In genomic region chr14:16250099-16250498, GRCm38 (mm10) we compare ENCODE assay signal across 8 mouse cellular contexts. TPM values are rescaled to one million over a fixed set of nuclear protein-coding genes. Genes with fewer than 3 reads are reported as not detected.
DNase-seq lines count a peak whose midpoint lies in the region; ATAC-seq and TF ChIP-seq lines count a peak whose summit lies in the region.

No protein-coding gene starts in this region.

- peak overlapping the region; percentile 96 for H3K4me3 ChIP-seq in left cerebral cortex, adult 2 months
- H3K4me3 ChIP-seq in embryonic facial prominence, embryonic 15.5 days (replicated peaks), result peak overlapping the region; percentile 81
- peak overlapping the region; percentile 65 for H3K4me3 ChIP-seq in intestine, postnatal 0 days (ENCODE audit: low read depth, low read length)
- peak overlapping the region; percentile 80 for H3K4me3 ChIP-seq in neural tube, embryonic 13.5 days

- no peak for DNase-seq in left cerebral cortex, adult 2 months (ENCODE audit: extremely low spot score in 1 of 2, low spot score in 2 of 2)
- DNase-seq in left cerebral cortex, adult 11 months (ENCODE audit: low spot score), result no peak
- no peak for DNase-seq in right cerebral cortex, adult 2 months (ENCODE audit: low spot score in 2 of 2)
- DNase-seq in kidney, postnatal 36 days, result no peak
- no peak for DNase-seq in layer of hippocampus, postnatal 10 days (ENCODE audit: low spot score in 2 of 2)

- no peaks in the 10 kb centered on the region for H3K27me3 ChIP-seq in embryonic facial prominence, embryonic 15.5 days
- H3K27me3 ChIP-seq in intestine, postnatal 0 days (replicated peaks; ENCODE audit: control insufficient read depth, insufficient read depth, low read length), result no peaks in the 10 kb centered on the region
- no peaks in the 10 kb centered on the region for H3K27me3 ChIP-seq in neural tube, embryonic 13.5 days

- TF ChIP-seq CTCF in left cerebral cortex, adult 2 months (IDR thresholded peaks at IDR 0.05), result no peak
- TF ChIP-seq CTCF in intestine, postnatal 0 days (IDR thresholded peaks at IDR 0.05; ENCODE audit: low read depth), result no peak

- no peaks in the 10 kb centered on the region for H3K9me3 ChIP-seq in embryonic facial prominence, embryonic 15.5 days (replicated peaks)
- H3K9me3 ChIP-seq in intestine, postnatal 0 days (ENCODE audit: control insufficient read depth), result no peaks in the 10 kb centered on the region
- H3K9me3 ChIP-seq in neural tube, embryonic 13.5 days, result no peaks in the 10 kb centered on the region

- ATAC-seq in embryonic facial prominence, embryonic 15.5 days (ENCODE audit: insufficient number of reproducible peaks, low FRiP score, low TSS enrichment, low read depth), result no peak
- no peak for ATAC-seq in intestine, postnatal 0 days
- no peak for ATAC-seq in neural tube, embryonic 13.5 days (ENCODE audit: low read depth)

- peaks cover 12% of the 10 kb centered on the region for H3K4me1 ChIP-seq in embryonic facial prominence, embryonic 15.5 days
- H3K4me1 ChIP-seq in intestine, postnatal 0 days (replicated peaks; ENCODE audit: control insufficient read depth, insufficient read depth, low read length), result no peaks in the 10 kb centered on the region
- peaks cover 11% of the 10 kb centered on the region for H3K4me1 ChIP-seq in neural tube, embryonic 13.5 days (replicated peaks)

- no peak overlapping the region; the same call in 1 of the 2 replicates for H3K27ac ChIP-seq in left cerebral cortex, adult 2 months
- H3K27ac ChIP-seq in embryonic facial prominence, embryonic 15.5 days (replicated peaks), result peak overlapping the region; percentile 87; the same call in 1 of the 2 replicates
- peak overlapping the region; percentile 93; the same call in 1 of the 2 replicates for H3K27ac ChIP-seq in intestine, postnatal 0 days (ENCODE audit: low read depth, low read length)
- H3K27ac ChIP-seq in neural tube, embryonic 13.5 days (replicated peaks), result no peak overlapping the region

- intact Hi-C loops in left cerebral cortex, adult 2 months (cut with DNase I), result no loop called here

- H3K4me2 ChIP-seq in embryonic facial prominence, embryonic 15.5 days (replicated peaks), result peak overlapping the region; percentile 69
- H3K4me2 ChIP-seq in intestine, postnatal 0 days (replicated peaks; ENCODE audit: low read depth), result peak overlapping the region; percentile 78
- peak overlapping the region; percentile 85 for H3K4me2 ChIP-seq in neural tube, embryonic 13.5 days

- H3K36me3 ChIP-seq in embryonic facial prominence, embryonic 15.5 days, result peaks cover 9% of the 10 kb centered on the region
- H3K36me3 ChIP-seq in intestine, postnatal 0 days (ENCODE audit: control insufficient read depth, insufficient read depth), result no peaks in the 10 kb centered on the region
- peaks cover 5% of the 10 kb centered on the region; the same call in 1 of the 2 replicates for H3K36me3 ChIP-seq in neural tube, embryonic 13.5 days

- H3K9ac ChIP-seq in embryonic facial prominence, embryonic 15.5 days, result peak overlapping the region; percentile 87
- peak overlapping the region; percentile 95 for H3K9ac ChIP-seq in intestine, postnatal 0 days (ENCODE audit: low read depth, low read length)
- peak overlapping the region; percentile 92 for H3K9ac ChIP-seq in neural tube, embryonic 13.5 days

- WGBS in embryonic facial prominence, embryonic 15.5 days, result 63% methylated on average over 3 of the region's 3 CpGs
- 66% methylated on average over 3 of the region's 3 CpGs for WGBS in intestine, postnatal 0 days
- WGBS in neural tube, embryonic 13.5 days, result 79% methylated on average over 3 of the region's 3 CpGs

RNA-seq across cellular contexts. Expression of gene Oxsm, which starts 0.5 kb away (rescaled TPM):
- 10 to 100 TPM; 10.1 to 10.4 TPM for total RNA-seq in left cerebral cortex, adult 2 months (2021)
- polyA plus RNA-seq in embryonic facial prominence, embryonic 15.5 days (2015; fragmentation: Nextera tagmentation; extraction: Ambion mirVana), result 2.4 and 2.5 TPM in 2 replicates
- 3.2 and 3.3 TPM in 2 replicates for polyA plus RNA-seq in intestine, postnatal 0 days (2015; fragmentation: Nextera tagmentation; extraction: Ambion mirVana)
- 1.2 and 1.4 TPM in 2 replicates for polyA plus RNA-seq in neural tube, embryonic 13.5 days (2015; fragmentation: Nextera tagmentation; extraction: Ambion mirVana)
- total RNA-seq in layer of hippocampus, postnatal 10 days (2021), result 10 to 100 TPM in 1 of 2 experiments, 1 to 10 TPM in 1; 9.2 to 10.0 TPM

RNA-seq across cellular contexts. Expression of gene Ngly1, which starts 1.0 kb away (rescaled TPM):
- total RNA-seq in left cerebral cortex, adult 2 months (2021), result 10 to 100 TPM; 26.9 to 28.8 TPM
- 42.7 and 43.0 TPM in 2 replicates for polyA plus RNA-seq in embryonic facial prominence, embryonic 15.5 days (2015; fragmentation: Nextera tagmentation; extraction: Ambion mirVana)
- polyA plus RNA-seq in intestine, postnatal 0 days (2015; fragmentation: Nextera tagmentation; extraction: Ambion mirVana), result 44.6 and 46.0 TPM in 2 replicates
- polyA plus RNA-seq in neural tube, embryonic 13.5 days (2015; fragmentation: Nextera tagmentation; extraction: Ambion mirVana), result 26.6 and 26.9 TPM in 2 replicates
- total RNA-seq in layer of hippocampus, postnatal 10 days (2021), result 10 to 100 TPM; 35.6 to 38.0 TPM

Comparison
In these comparisons a context has a peak if more than half of its experiments do, and no peak if none do; other contexts are left out.
1. H3K27ac ChIP-seq: peak in embryonic facial prominence, embryonic 15.5 days (single experiment) and intestine, postnatal 0 days (single experiment); none in left cerebral cortex, adult 2 months (single experiment) and neural tube, embryonic 13.5 days (single experiment).
2. Peak in every context shown above with its lines, with median percentiles within 50 percentile points of each other: H3K4me3 ChIP-seq, H3K4me2 ChIP-seq and H3K9ac ChIP-seq.